Mouse (Mus musculus) intestine, embryonic 15.5 days (tissue): ENCODE data around the gene Epb41l5. TPM values are rescaled to one million over a fixed set of nuclear protein-coding genes. Genes with fewer than 3 reads are reported as not detected.

Source experiments
- ATAC-seq: fragments of 200-750 bp; cut with Nextera tagmentation; 2 replicates; pipeline ENCODE4 v1.8.0; 2017; ENCODE audit warnings: moderate TSS enrichment, moderate library complexity
- H3K27ac ChIP-seq: fragments of 300-500 bp; sonication (generic); 2 replicates; pipeline ENCODE4 v1.5.1; 2015; ENCODE audit warnings: mild to moderate bottlenecking, inconsistent platforms
- H3K27me3 ChIP-seq: fragments of 300-500 bp; sonication (generic); replicated peaks from 2 replicates; pipeline ENCODE4 v1.6.1; 2015; ENCODE audit warnings: inconsistent platforms
- H3K36me3 ChIP-seq: fragments of 300-500 bp; sonication (generic); 2 replicates; pipeline ENCODE4 v1.6.1; 2015; ENCODE audit warnings: inconsistent platforms
- H3K4me1 ChIP-seq: fragments of 300-500 bp; sonication (generic); replicated peaks from 2 replicates; pipeline ENCODE4 v1.6.1; 2015; ENCODE audit warnings: inconsistent platforms
- H3K4me2 ChIP-seq: fragments of 300-500 bp; sonication (generic); replicated peaks from 2 replicates; pipeline ENCODE4 v1.6.1; 2015; ENCODE audit warnings: mild to moderate bottlenecking, inconsistent platforms
- H3K4me3 ChIP-seq: fragments of 300-500 bp; sonication (generic); replicated peaks from 2 replicates; pipeline ENCODE4 v1.5.1; 2015; ENCODE audit warnings: inconsistent platforms
- H3K9ac ChIP-seq: fragments of 300-500 bp; sonication (generic); 2 replicates; pipeline ENCODE4 v1.6.1; 2015; ENCODE audit warnings: inconsistent platforms
- H3K9me3 ChIP-seq: fragments of 300-500 bp; sonication (generic); 2 replicates; pipeline ENCODE4 v1.6.1; 2016; ENCODE audit warnings: inconsistent platforms
- WGBS: fragments of 180-500 bp; shearing (Covaris S2); methylation state at CpG from one replicate; pipeline ENCODE4 v1.1.7; 2015; 5-methylcytosine and 5-hydroxymethylcytosine counted together
- polyA plus RNA-seq: library from polyadenylated mRNA; unstranded; fragments of >200 nt; fragmentation: Nextera tagmentation; extraction: Ambion mirVana; gene quantifications from 2 replicates; pipeline ENCODE4 v1.2.1, GENCODE M21; 2015

Epb41l5 gene
- polyA plus RNA-seq, 1 experiment from 2014 or later, result 38.6 TPM

- 92% methylated on average over 7 of the region's 7 CpGs for WGBS
- Histone ChIP-seq H3K4me3 (no peak overlapping the region), H3K4me1 (peaks cover 22% of the 10 kb centered on the region), H3K9ac (no peak overlapping the region), H3K9me3 (no peaks in the 10 kb centered on the region), H3K27ac (0 out of 2 replicates have a peak overlapping the region, but pooled peaks have one; percentile 48), H3K4me2 (no peak overlapping the region), H3K27me3 (no peaks in the 10 kb centered on the region), H3K36me3 (peaks cover 17% of the 10 kb centered on the region)
- ATAC-seq, result no peak
Measured at GRCm38 (mm10) chr1:119523826-119524225, 125.0 kb downstream of the Epb41l5 start.

- Histone ChIP-seq H3K36me3 (peaks cover 14% of the 10 kb centered on the region), H3K4me3 (no peak overlapping the region), H3K4me1 (peaks cover 22% of the 10 kb centered on the region), H3K9ac (no peak overlapping the region), H3K4me2 (no peak overlapping the region), H3K27me3 (no peaks in the 10 kb centered on the region), H3K9me3 (no peaks in the 10 kb centered on the region), H3K27ac (peak overlapping the region; percentile 48; the same call in 1 of the 2 replicates)
- 79% methylated on average over 7 of the region's 7 CpGs for WGBS
- ATAC-seq, result no peak
Measured at GRCm38 (mm10) chr1:119523369-119523768, 125.4 kb downstream of the Epb41l5 start.

GRCm38 (mm10) chr1:119522726-119523125, 126.1 kb downstream of the Epb41l5 start:
- peak; percentile 60 for ATAC-seq
- Histone ChIP-seq H3K27me3 (no peaks in the 10 kb centered on the region), H3K4me3 (no peak overlapping the region), H3K4me2 (no peak overlapping the region), H3K27ac (peak overlapping the region; percentile 32; the same call in 1 of the 2 replicates), H3K4me1 (peaks cover 22% of the 10 kb centered on the region), H3K9me3 (no peaks in the 10 kb centered on the region), H3K9ac (no peak overlapping the region), H3K36me3 (peaks cover 10% of the 10 kb centered on the region)
- WGBS, result 72% methylated on average over 4 of the region's 4 CpGs

- no peak overlapping the region for H3K9ac ChIP-seq
- H3K27ac ChIP-seq, result no peak overlapping the region
- 74% methylated on average over 7 of the region's 7 CpGs for WGBS
- H3K36me3 ChIP-seq, result no peaks in the 10 kb centered on the region
- ATAC-seq, result no peak
- H3K4me2 ChIP-seq, result no peak overlapping the region
- H3K27me3 ChIP-seq, result no peaks in the 10 kb centered on the region
- H3K9me3 ChIP-seq, result no peaks in the 10 kb centered on the region
- peaks cover 17% of the 10 kb centered on the region for H3K4me1 ChIP-seq
- no peak overlapping the region for H3K4me3 ChIP-seq
Measured at GRCm38 (mm10) chr1:119521681-119522080, 127.1 kb downstream of the Epb41l5 start.

- no peaks in the 10 kb centered on the region for H3K9me3 ChIP-seq
- H3K4me1 ChIP-seq, result peaks cover 11% of the 10 kb centered on the region
- no peak overlapping the region for H3K27ac ChIP-seq
- ATAC-seq, result no peak
- H3K4me2 ChIP-seq, result no peak overlapping the region
- H3K27me3 ChIP-seq, result no peaks in the 10 kb centered on the region
- H3K9ac ChIP-seq, result no peak overlapping the region
- H3K4me3 ChIP-seq, result no peak overlapping the region
- H3K36me3 ChIP-seq, result no peaks in the 10 kb centered on the region
- WGBS, result 36% methylated on average over 2 of the region's 2 CpGs
Measured at GRCm38 (mm10) chr1:119521029-119521428, 127.8 kb downstream of the Epb41l5 start.

- Histone ChIP-seq H3K9ac (no peak overlapping the region), H3K4me3 (no peak overlapping the region), H3K9me3 (no peaks in the 10 kb centered on the region), H3K4me2 (no peak overlapping the region), H3K36me3 (no peaks in the 10 kb centered on the region), H3K4me1 (peaks cover 3% of the 10 kb centered on the region; the same call in 1 of the 2 replicates), H3K27me3 (no peaks in the 10 kb centered on the region), H3K27ac (0 out of 2 replicates have a peak overlapping the region, but pooled peaks have one; percentile 13)
- ATAC-seq, result no peak
- WGBS, result 45% methylated on average over 6 of the region's 6 CpGs
Measured at GRCm38 (mm10) chr1:119519286-119519685, 129.5 kb downstream of the Epb41l5 start.

- no peak for ATAC-seq
- H3K4me3 ChIP-seq, result no peak overlapping the region
- peaks cover 3% of the 10 kb centered on the region; the same call in 1 of the 2 replicates for H3K4me1 ChIP-seq
- H3K27ac ChIP-seq, result no peak overlapping the region
- no peaks in the 10 kb centered on the region for H3K36me3 ChIP-seq
- H3K4me2 ChIP-seq, result no peak overlapping the region
- no peak overlapping the region for H3K9ac ChIP-seq
- H3K27me3 ChIP-seq, result no peaks in the 10 kb centered on the region
- no peaks in the 10 kb centered on the region for H3K9me3 ChIP-seq
Measured at GRCm38 (mm10) chr1:119518786-119519185, 130.0 kb downstream of the Epb41l5 start.

GRCm38 (mm10) chr1:119518060-119518459, 130.7 kb downstream of the Epb41l5 start:
- Histone ChIP-seq H3K27me3 (no peaks in the 10 kb centered on the region), H3K9ac (no peak overlapping the region), H3K4me3 (no peak overlapping the region), H3K4me1 (peaks cover 3% of the 10 kb centered on the region; the same call in 1 of the 2 replicates), H3K27ac (no peak overlapping the region), H3K4me2 (no peak overlapping the region), H3K36me3 (no peaks in the 10 kb centered on the region), H3K9me3 (no peaks in the 10 kb centered on the region)
- ATAC-seq, result no peak
- WGBS, result 74% methylated on average over 7 of the region's 7 CpGs

GRCm38 (mm10) chr1:119510857-119511256, 137.9 kb downstream of the Epb41l5 start:
- Histone ChIP-seq H3K4me2 (no peak overlapping the region), H3K4me3 (no peak overlapping the region), H3K27ac (no peak overlapping the region), H3K4me1 (0 out of 2 replicates have a peak, but pooled peaks cover 2% of the 10 kb centered on the region), H3K27me3 (no peaks in the 10 kb centered on the region), H3K9ac (no peak overlapping the region), H3K36me3 (no peaks in the 10 kb centered on the region), H3K9me3 (no peaks in the 10 kb centered on the region)
- ATAC-seq, result no peak
- 67% methylated on average over 8 of the region's 8 CpGs for WGBS

GRCm38 (mm10) chr1:119510409-119510808, 138.4 kb downstream of the Epb41l5 start:
- no peak overlapping the region for H3K4me2 ChIP-seq
- no peaks in the 10 kb centered on the region for H3K9me3 ChIP-seq
- no peaks in the 10 kb centered on the region for H3K27me3 ChIP-seq
- 0 out of 2 replicates have a peak, but pooled peaks cover 2% of the 10 kb centered on the region for H3K4me1 ChIP-seq
- ATAC-seq, result no peak
- no peaks in the 10 kb centered on the region for H3K36me3 ChIP-seq
- WGBS, result 61% methylated on average over 9 of the region's 9 CpGs
- no peak overlapping the region for H3K9ac ChIP-seq
- H3K27ac ChIP-seq, result no peak overlapping the region
- H3K4me3 ChIP-seq, result no peak overlapping the region

- 87% methylated on average over 7 of the region's 7 CpGs for WGBS
- H3K4me3 ChIP-seq, result no peak overlapping the region
- H3K4me1 ChIP-seq, result peaks cover 6% of the 10 kb centered on the region
- no peaks in the 10 kb centered on the region for H3K36me3 ChIP-seq
- ATAC-seq, result no peak
- no peak overlapping the region for H3K9ac ChIP-seq
- H3K27ac ChIP-seq, result no peak overlapping the region
- no peaks in the 10 kb centered on the region for H3K27me3 ChIP-seq
- no peaks in the 10 kb centered on the region for H3K9me3 ChIP-seq
- no peak overlapping the region for H3K4me2 ChIP-seq
Measured at GRCm38 (mm10) chr1:119509474-119509873, 139.3 kb downstream of the Epb41l5 start.

GRCm38 (mm10) chr1:119508548-119508947, 140.3 kb downstream of the Epb41l5 start:
- Histone ChIP-seq H3K27me3 (no peaks in the 10 kb centered on the region), H3K4me3 (no peak overlapping the region), H3K4me2 (no peak overlapping the region), H3K36me3 (no peaks in the 10 kb centered on the region), H3K4me1 (peaks cover 6% of the 10 kb centered on the region), H3K9me3 (no peaks in the 10 kb centered on the region), H3K9ac (no peak overlapping the region), H3K27ac (0 out of 2 replicates have a peak overlapping the region, but pooled peaks have one; percentile 36)
- ATAC-seq, result no peak
- 41% methylated on average over 4 of the region's 4 CpGs for WGBS

GRCm38 (mm10) chr1:119505951-119506350, 142.8 kb downstream of the Epb41l5 start:
- no peak overlapping the region for H3K4me3 ChIP-seq
- ATAC-seq, result no peak
- H3K4me1 ChIP-seq, result peaks cover 11% of the 10 kb centered on the region
- H3K27ac ChIP-seq, result no peak overlapping the region
- no peaks in the 10 kb centered on the region for H3K27me3 ChIP-seq
- no peaks in the 10 kb centered on the region for H3K9me3 ChIP-seq
- WGBS, result 90% methylated on average over 3 of the region's 3 CpGs
- no peaks in the 10 kb centered on the region for H3K36me3 ChIP-seq
- no peak overlapping the region for H3K4me2 ChIP-seq
- no peak overlapping the region for H3K9ac ChIP-seq
